Mouse (Mus musculus): ENCODE data around the gene Arhgap29. TPM values are rescaled to one million over a fixed set of nuclear protein-coding genes. Genes with fewer than 3 reads are reported as not detected.
A peak's percentile ranks its signal among the peaks of the same experiment; 100 is the strongest.

The Arhgap29 gene
- total RNA-seq (2021): 10 to 100 TPM; 50.2 to 60.6 TPM
- 9.1 and 9.9 TPM in 2 replicates for polyA plus RNA-seq (2012; rRNA removed)
- long read RNA-seq, partial matches to known transcripts: 3 of 11 reads
- long read RNA-seq, other reads (novel, unspliced or antisense): 8 of 11 reads

DNA sequence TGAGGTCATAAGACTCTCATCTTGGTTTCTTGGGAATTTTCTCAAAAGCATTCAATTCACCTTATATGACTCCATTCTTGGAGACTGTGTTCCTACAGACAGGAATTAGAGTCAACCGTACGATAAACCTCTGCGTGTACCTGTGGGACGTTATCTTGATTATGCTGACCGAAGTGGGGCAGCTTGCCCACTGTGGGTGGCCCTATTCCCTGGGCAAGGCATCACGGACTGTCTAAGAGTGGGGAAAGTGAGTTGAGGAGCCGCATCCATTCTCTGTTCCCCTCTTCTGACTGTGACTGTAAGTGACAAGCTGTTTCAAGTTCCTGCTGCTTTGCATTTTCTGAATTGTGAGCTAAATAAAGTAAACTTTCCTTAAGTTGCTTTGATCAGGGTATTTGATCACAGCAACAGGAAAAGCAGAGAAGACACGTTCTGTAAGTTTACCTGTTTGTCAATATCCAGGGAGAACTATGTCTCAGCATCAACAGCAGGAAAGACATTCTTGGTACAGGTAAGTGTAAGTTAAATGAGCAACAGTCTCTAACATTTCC lies at the start of gene Arhgap29:
Gene Arhgap29 (plus strand): TSS at position 501 of the 551 bp plus-strand sequence.
- DNase-seq: no peak

DNA sequence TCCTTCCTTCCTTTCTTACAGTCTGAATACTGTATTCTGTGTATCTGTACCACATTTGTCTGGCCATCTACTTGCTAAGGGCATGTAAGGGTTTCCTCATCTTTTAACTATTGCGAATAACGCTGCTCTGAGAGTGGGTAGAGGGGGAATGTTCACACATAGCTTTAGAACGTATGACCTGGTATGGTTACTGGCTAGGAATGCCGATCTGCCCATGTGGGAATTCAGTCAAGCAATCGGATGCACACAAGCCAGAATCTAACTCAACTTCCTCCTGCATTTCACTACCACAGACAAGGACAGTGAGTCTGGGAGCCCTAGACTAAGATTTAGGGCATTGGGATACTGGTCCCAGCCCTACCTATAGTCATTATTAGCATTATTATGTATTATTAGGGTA lies 49.6 kb upstream of the Arhgap29 start:
- no peak for DNase-seq

DNA sequence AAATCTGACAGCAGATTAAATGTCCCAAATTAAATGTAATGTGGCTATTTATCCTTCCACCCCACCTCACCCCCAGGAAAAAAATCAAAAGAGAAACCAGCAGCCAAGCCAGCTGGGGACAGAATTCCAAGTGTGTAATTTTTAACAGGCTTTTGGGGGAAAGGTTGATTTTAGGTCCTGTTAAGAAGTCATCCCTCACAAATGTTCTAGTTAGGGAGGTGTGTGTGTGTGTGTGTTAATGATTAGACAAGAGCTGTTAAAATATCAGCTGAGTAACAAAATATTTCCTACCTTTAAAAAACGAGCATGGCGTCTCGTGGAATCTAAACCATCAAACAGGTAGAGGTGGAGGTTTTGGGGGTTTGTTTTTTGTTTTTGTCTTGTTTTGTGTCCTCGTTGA lies 49.1 kb upstream of the Arhgap29 start:
- no peak for DNase-seq

DNA sequence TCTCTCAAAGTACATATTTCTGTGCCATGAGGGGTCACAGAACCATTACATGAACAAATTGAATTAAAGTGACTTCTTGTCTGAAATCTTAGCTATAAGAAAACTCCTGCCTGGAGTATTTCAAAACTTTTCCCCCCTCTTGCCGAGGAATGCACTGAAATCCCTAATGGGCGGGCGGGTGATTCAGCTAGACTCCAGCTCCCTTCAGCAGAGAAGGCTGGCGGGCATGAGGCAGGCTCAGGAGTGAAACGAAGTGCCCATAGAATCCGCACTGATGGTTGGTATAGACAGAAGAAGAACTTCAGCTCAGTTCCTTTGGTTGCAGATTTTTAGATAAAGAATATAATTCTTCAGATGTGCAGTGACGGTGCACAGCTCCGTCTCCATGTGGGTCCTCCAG lies 48.6 kb upstream of the Arhgap29 start:
- no peak for DNase-seq

DNA sequence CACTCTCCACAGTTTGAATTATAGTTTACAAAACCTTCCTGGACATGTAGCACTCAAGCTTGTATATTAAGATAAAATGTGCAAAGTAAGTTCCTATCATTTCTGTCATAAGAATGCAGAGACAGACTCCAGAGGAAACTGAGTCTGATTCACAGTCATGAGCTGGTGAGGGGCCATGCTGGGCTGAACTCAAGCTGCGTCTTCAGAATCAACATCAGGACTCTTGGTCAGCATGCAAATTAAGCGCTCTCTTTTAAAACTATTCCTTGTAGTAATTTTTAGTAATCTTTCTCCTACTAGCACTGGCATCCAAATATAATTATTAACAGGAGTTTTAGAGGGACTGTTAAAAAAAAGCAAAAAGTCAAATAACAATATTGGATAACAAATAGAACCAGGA lies 47.9 kb upstream of the Arhgap29 start:
- no peak for DNase-seq

DNA sequence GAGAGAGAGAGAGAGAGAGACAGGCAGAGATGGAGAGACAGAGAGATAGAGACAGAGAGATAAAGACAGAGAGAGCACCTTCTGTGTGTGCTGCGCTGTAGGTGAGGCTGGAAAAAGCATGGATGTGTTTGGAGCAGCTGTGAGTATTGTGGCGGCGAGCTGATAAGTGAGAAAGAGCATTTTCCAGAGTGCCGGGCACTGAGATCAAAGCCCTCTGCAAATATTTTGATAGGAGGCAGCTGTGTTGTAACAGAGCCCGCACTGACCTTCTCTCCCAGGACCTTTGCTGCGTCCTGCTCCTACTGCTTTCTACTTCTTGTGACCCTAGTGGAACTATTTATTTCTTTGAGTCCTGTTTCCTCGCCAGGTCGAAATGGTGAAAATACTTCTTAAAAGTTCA lies 45.7 kb upstream of the Arhgap29 start:
- peak; percentile 40 for DNase-seq

DNA sequence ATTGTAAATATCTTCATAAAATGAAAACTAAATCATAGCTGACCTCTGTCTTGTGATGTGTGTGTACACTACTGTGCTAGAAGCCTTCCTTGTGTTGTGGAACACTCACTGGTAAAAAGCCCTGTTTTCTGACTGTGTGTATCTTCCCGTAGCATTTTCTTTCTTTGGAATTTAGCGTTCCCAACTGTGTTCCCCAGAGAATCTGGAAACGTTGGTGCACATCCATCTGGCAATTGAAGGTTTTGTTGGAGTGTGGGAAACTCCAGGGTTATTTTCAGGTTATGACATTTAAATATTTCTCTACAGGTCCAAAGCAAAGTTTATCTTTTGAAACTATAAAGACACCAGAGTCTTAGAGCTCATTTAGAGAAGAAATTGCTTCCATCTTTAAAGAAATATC lies 43.2 kb upstream of the Arhgap29 start:
- DNase-seq: no peak

DNA sequence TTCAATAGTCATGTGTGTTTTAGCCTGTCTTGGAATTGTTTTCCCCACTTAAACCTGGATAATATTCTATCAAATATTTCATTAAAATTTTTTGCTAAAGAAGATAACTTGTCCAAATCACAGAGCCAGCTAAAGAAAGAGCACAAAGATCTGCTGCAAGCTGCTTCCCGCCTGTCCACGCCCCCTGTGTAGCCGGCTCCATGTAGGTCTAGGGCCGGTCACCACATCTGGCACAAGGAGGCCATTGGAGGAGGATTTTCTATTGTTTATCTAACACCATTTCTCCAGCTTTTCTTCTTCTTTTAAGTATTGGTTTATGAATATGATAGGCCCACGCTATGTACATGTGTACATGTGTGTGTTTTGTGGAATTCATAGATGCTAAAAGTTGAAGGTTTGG lies 38.9 kb upstream of the Arhgap29 start:
- no peak for DNase-seq

DNA sequence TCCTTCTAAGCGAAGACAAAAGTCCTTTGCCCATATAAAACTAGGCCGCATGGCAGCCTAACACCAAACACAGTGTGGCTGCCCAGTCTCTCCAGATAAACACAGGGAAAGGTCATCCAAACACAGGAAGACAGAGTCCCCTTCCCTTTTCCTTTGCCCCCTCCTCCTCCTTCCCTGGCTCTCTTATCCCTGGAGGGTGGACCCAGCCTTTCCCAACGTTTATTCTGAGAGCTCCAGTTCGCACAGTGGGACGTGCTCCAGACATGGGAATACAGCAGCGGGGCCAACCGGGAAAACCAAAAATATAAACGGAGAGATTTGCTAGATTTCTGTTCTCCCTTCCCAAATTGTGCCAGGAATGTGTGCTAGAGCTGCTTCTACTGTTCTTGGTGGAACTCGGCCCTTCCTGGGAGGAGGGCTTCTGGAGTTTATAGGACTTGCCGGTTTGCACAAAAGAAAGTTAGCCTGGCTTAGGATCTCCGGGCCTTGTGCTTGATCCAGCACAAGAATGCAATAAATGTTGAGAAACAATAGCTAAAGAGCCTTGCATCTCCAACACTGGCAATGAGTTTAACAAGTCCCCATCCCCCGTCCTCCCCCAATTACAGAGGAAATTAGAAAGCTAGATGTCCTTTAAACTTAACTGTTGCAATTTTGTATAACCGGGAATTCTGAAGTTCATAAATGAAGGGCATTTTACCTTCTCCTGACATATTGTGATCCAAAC lies 37.7 kb upstream of the Arhgap29 start:
- peak; percentile 65 for DNase-seq

DNA sequence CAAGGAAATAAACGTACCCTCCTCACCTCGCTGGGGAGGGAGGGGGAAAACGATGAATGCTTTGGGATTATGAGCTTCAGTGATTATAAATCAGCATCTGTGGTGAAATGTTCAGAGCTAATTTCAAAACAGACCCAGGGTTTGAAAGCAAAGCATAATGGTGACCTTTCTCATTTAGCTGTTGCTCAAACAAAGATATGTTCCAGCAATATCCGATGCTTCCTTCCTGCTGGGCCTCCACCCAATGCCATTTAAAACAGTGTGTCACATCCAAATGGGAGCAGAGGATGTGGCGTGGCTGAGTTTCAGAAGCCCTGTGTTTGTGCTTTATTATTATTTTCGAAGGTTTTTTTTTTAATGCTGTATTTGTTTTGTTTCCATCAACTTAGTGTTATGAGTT lies 37.1 kb upstream of the Arhgap29 start:
- peak; percentile 63 for DNase-seq

DNA sequence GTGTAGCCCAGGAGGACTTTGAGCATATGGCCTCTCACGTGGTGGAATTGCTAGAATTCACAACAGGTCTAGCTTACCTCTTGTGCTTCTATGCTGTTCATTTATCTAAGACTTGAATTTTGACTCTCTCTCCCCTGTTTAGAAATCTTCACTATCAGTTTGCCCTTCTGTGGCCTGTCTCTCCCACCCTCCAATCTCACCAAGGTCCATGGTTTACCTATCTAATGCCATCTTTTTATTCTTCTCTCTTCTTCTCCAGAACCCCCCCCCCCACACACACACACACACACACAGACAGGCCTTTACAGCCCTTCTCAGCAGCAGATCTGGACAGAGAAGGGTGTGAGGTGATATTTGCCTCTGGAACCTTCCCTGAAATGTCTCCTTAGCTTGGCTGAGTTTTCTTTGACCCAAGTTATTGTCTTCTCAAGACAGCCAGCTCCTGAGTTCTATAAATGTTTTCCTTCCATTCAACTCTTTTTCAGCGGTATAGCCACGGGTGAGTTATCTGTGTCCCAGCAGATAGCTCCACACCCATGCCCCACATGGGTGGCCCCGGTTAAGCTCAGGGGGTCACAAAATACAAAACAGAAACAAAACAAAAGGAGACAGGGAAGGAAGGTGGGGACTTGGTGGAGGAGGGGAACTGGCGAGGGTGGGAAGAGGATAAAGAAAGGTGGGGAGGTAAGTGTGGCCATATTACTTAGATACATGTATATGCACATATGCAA lies 35.4 kb upstream of the Arhgap29 start:
- DNase-seq: no peak

DNA sequence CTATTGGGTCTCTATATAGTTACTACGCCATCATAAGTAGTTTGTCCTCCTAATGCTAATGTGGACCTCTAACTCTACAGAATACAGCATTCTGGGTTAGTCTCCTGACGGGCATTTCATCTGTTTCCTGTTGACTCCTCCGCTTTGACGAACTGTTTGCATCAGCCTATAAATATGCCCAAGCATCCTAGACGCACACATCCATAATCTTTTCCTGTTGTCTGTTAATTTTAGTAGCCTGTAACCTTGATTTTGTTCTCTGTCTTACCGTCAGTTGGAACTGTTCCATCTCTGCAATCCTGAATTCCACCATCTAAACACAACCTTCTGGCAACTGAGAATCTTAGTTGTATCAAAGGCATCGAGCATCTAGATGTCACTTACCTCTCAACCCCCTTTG lies 34.7 kb upstream of the Arhgap29 start:
- DNase-seq: no peak

DNA sequence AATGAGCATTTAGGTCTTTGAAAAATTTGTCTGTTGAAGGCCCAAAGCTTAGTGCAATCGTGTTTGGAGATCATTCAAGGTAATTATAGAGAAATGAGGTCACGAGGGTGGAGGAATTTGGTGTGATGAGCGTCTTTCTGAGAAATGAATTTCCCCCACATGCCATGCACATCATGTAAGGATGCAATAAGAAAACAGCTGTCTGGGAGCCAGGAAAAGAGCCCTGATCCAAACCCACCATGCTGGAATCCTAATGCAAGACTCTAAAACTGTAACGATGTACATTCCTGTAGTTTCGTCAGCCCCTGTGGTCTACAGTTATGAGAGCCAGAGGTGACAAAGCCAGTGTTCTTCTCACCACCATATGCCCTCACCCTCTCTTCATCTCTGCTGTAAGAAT lies 32.4 kb upstream of the Arhgap29 start:
- no peak for DNase-seq

DNA sequence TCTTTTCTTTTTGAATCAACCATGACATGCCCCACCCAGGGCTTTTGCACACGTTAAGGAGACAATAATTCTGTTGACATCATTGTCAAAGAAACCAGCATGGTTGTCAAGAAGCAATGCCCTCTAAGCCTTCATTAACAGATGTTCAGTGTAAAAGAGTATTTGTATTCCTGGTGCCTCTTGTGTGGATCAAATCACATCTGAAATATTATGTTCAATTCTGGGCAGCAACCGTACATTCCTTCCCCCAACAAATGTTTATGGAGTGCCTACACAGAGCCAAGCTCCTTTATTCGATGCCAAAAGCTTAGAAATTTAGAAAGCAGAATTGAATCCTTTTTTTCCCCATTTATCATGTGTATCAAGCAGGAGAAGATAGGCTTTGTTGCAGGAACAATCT lies 31.6 kb upstream of the Arhgap29 start:
- DNase-seq: no peak

DNA sequence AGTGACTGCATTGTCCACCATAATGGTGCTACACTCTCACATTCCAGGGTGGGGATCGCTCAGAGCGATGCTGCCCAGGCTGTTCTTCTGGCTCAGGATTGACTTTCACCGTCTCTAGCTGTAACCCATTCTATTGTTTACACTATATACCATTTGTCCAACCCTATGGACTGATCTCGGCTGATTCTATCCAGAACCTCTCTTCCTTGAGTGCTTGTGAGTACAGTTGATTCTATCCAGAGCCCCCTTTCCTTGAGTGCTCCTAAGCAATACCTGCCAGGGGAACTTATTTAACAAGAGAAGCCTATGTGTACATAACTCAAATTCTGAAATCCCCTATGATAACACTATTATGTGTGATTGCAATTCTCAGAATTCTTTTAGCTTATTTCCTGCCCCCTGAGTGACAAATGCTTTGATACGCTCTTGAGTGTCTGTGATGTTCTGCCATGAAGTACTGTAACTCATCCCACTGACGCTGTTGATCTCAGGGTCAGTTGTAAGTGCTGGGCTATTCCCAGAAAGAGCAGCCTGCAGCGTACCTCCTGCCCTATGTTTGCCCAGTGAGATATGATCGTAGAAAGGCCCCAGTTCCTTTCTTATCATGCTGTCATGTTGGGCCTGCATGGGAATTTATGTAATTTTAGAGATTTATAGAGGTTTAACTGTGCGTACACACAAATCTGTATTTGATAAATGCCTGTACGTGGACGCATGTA lies 27.4 kb upstream of the Arhgap29 start:
- peak; percentile 35 for DNase-seq

DNA sequence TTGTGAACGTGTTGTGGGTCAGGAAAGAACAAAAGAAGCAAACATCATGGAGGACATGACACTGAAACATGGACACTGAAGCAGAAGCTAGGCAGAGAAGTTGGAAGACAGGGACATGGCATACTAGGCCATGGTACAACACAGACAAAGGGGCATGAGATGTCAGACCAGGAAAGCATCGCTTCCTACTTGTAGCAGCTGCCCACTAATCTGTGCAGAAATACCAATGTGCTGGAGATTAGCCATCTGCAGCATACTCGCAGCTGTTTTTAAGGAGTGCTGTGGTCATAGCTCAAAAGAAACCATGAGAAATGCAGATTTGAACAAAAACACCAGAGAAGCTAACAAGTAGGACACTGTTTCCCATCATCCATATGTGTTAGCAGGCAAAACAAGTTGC lies 24.7 kb upstream of the Arhgap29 start:
- no peak for DNase-seq

DNA sequence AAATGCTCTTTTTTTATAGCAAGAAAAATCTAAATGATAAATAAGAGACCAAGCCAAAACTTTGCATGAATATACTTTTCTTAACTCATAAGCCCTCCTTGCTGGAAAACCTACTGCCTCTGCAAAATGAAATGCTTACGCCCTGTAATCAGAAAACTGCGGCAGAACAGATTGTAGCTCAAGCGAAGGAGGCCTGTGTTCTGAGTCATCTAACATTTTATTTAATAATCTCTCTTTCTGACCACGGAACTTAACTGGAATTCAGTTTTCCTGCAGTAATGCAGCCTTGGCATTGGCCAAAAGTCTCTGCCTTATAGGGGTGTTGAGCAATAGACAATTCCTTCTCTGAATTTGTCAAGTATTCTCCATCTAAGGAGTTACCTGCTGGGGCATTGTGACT lies 19.5 kb upstream of the Arhgap29 start:
- DNase-seq: no peak

DNA sequence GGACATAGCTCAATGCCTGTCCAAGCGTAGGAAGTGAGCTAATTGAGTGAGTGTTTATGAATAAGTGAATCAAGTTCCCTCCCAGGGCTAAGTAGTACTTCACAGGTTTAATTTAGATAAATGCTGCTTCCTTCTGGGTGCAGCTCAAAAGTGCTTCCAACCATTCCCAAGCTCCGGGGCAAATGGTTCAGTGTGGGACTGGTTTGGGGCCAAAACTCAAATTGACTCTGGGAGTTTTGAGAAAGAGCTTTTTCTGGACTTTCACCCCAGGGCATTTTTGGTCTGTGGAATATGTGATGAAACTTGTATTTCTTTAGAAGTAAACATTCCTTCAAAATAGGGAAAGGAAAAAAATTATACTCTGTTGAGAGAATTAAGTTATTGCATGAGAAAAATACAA lies 16.1 kb upstream of the Arhgap29 start:
- DNase-seq: no peak

DNA sequence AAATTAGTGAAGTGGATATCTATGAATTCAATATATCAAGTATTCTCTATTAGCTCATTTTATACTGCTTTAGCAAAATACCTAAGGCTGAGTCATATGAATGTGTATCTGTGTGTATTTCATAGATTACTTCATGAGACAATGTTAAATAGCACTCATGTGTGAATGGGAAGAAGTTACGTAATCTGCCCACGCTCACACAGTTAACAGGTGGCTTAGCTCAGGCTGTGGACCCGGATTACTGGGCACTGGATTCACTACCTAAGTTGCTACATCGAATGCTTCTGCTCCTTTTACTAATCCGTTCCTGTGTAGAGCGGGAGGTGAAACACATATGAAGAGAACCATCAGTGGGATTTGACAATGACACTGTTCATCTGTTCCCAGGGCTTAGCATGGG lies 15.3 kb upstream of the Arhgap29 start:
- no peak for DNase-seq

DNA sequence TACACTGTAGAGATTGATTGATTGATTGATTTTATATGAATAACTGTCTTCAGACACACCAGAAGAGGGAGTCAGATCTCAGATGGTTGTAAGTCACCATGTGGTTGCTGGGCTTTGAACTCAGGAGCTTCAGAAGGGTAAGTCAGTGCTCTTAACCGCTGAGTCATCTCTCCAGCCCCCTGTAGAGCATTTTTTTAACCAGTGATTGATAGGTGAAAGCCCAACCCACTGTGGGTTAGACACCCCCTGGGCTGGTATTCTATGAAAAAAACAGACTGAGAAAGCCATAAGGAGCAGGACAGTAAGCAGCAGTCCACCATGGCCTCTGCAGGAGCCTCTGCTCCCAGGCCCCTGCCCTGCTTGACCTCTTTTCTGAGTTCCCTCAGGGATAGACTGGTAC lies 12.7 kb upstream of the Arhgap29 start:
- DNase-seq: no peak

DNA sequence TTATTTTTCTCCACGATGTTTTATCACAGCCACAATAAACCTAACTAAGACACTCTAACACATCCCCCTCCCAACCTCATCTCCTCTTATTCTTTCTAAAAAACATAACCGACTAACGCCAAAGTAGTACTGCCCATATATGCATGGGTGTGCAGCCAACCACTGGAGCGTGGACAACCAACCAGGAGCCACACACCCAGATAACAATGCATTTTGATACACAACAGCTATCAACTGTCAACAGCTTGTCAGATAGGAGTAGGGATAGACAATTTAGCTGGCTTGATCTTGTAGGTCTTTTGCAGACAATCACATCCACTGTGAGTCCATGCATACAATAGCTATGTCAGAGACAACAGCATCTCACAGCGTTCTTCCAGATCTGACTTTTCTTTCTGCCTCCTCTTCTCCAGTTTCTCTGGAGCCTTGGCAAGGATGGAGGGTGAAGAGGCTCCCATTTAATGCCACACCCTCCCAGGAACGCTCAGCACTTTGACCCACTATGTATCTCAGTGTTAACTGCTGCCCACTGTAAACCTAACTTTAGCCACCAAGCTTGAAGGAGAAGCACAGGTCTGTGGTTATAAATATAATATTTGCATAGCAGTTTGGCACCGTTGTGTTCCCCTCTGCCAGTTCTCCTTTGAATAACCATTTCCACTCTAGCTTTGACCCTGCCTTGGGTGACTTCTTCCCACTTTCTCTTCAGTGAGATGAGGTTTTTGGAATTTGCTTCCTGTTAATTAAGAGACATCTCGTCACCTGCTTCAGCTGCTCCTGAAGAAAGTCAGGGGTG lies 12.0 kb upstream of the Arhgap29 start:
- DNase-seq: no peak

DNA sequence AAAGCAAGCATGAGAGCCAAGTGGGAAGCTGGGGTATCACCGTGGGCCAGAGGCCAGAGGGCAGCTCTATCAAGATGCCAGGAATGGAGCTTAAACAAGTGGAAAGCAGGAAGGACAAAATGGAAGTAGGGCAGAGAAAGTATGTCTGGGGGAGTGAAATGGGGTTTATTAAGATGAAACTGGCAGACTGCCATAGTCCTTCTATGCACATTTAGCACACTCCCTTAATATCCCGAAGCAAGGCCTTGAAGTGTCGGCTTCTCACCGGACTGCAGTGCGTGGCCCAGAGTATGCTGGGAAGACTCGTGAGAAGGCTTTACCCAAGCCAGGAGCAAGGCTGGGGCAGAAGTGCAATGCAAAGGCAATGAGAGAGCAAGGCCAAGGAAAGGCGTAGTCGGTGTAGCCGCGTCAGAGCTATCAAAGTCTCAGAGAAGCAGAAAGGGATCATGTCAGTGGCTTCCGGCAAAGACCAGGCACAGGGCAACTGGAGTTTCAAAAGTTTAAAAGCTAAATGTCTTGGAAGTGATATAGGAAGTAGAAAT lies 11.1 kb upstream of the Arhgap29 start:
- no peak for DNase-seq

All from adrenal gland, adult 2 months (tissue).